Mouse (Mus musculus): Measurements from ENCODE around the gene Eif4enif1. TPM values are rescaled to one million over a fixed set of nuclear protein-coding genes. Genes with fewer than 3 reads are reported as not detected.
"Not testable (repeated sequence)": the region's sequence is repeated elsewhere in the genome, so short reads cannot be mapped to it uniquely, and the experiment has no call there.

The Eif4enif1 gene
- polyA plus RNA-seq (2012; fragmentation: generic; extraction: Trizol) = 28.9 TPM
- long read RNA-seq, experiment 1, partial matches to known transcripts = 7 of 9 reads
- long read RNA-seq, experiment 1, other reads (novel, unspliced or antisense) = 2 of 9 reads
- long read RNA-seq, experiment 2, partial matches to known transcripts = 10 of 34 reads
- long read RNA-seq, experiment 2, other reads (novel, unspliced or antisense) = 22 of 34 reads

- peaks cover 41% of the 10 kb centered on the region for H3K79me3 ChIP-seq (ENCODE audit: low read depth)
- peak within 1 kb of the TSS; percentile 44 for H3K4me3 ChIP-seq (ENCODE audit: insufficient read depth, poor library complexity, severe bottlenecking)
- TF ChIP-seq MAX (IDR thresholded peaks at IDR 0.05) (no peak), MYOG (IDR thresholded peaks at IDR 0.05; ENCODE audit: control insufficient read depth, extremely low read depth, insufficient read length) (no peak), CTCF (IDR thresholded peaks at IDR 0.05; ENCODE audit: control insufficient read depth, insufficient read depth, insufficient read length) (no peak), CEBPB (IDR thresholded peaks at IDR 0.05; ENCODE audit: low read depth) (no peak), USF1 (IDR thresholded peaks at IDR 0.05; ENCODE audit: low read depth) (no peak), MYOD1 (IDR thresholded peaks at IDR 0.05; ENCODE audit: control insufficient read depth, insufficient read length, low read depth) (no peak), FOSL1 (IDR thresholded peaks at IDR 0.05; ENCODE audit: insufficient read depth, low read length, poor library complexity, severe bottlenecking) (no peak)
- peaks cover 29% of the 10 kb centered on the region for H3K36me3 ChIP-seq (ENCODE audit: control insufficient read depth, insufficient read depth)
- no peaks in the 10 kb centered on the region for H3K27me3 ChIP-seq (ENCODE audit: control insufficient read depth, insufficient read depth, insufficient read length)
- peaks cover 45% of the 10 kb centered on the region for H3K79me2 ChIP-seq (ENCODE audit: control insufficient read depth, insufficient read depth)
- H3ac ChIP-seq (ENCODE audit: control insufficient read depth, insufficient read length, low read depth) = peak within 1 kb of the TSS; percentile 91
These were observed at the start of gene Eif4enif1 for GRCm38 (mm10) chr11:3202231-3202701. TSS of gene Eif4enif1 (plus strand) at chr11:3202392.

GRCm38 (mm10) chr11:3153666-3154397, 48.4 kb upstream of the Eif4enif1 start:
- not testable (repeated sequence) for H3ac ChIP-seq (ENCODE audit: control insufficient read depth, insufficient read length, low read depth); H3K79me3 ChIP-seq (ENCODE audit: low read depth); H3K4me3 ChIP-seq (ENCODE audit: insufficient read depth, poor library complexity, severe bottlenecking); H3K27me3 ChIP-seq (ENCODE audit: control insufficient read depth, insufficient read depth, insufficient read length); H3K79me2 ChIP-seq (ENCODE audit: control insufficient read depth, insufficient read depth)
- peaks cover 17% of the 10 kb centered on the region for H3K36me3 ChIP-seq (ENCODE audit: control insufficient read depth, insufficient read depth)

GRCm38 (mm10) chr11:3156991-3157390, 45.2 kb upstream of the Eif4enif1 start:
- peaks cover 12% of the 10 kb centered on the region for H3K36me3 ChIP-seq (ENCODE audit: control insufficient read depth, insufficient read depth)
- not testable (repeated sequence) for H3K27me3 ChIP-seq (ENCODE audit: control insufficient read depth, insufficient read depth, insufficient read length); H3K4me3 ChIP-seq (ENCODE audit: insufficient read depth, poor library complexity, severe bottlenecking); H3K79me3 ChIP-seq (ENCODE audit: low read depth); H3K79me2 ChIP-seq (ENCODE audit: control insufficient read depth, insufficient read depth); H3ac ChIP-seq (ENCODE audit: control insufficient read depth, insufficient read length, low read depth)

- not testable (repeated sequence) for H3K4me3 ChIP-seq (ENCODE audit: insufficient read depth, poor library complexity, severe bottlenecking); H3ac ChIP-seq (ENCODE audit: control insufficient read depth, insufficient read length, low read depth); H3K79me2 ChIP-seq (ENCODE audit: control insufficient read depth, insufficient read depth); H3K27me3 ChIP-seq (ENCODE audit: control insufficient read depth, insufficient read depth, insufficient read length); H3K79me3 ChIP-seq (ENCODE audit: low read depth); H3K36me3 ChIP-seq (ENCODE audit: control insufficient read depth, insufficient read depth)
These were observed 44.2 kb upstream of the Eif4enif1 start for GRCm38 (mm10) chr11:3157996-3158395.

- not testable (repeated sequence) for H3K27me3 ChIP-seq (ENCODE audit: control insufficient read depth, insufficient read depth, insufficient read length); H3K36me3 ChIP-seq (ENCODE audit: control insufficient read depth, insufficient read depth); H3K79me2 ChIP-seq (ENCODE audit: control insufficient read depth, insufficient read depth); H3K79me3 ChIP-seq (ENCODE audit: low read depth); H3ac ChIP-seq (ENCODE audit: control insufficient read depth, insufficient read length, low read depth); H3K4me3 ChIP-seq (ENCODE audit: insufficient read depth, poor library complexity, severe bottlenecking)
These were observed 43.4 kb upstream of the Eif4enif1 start for GRCm38 (mm10) chr11:3158800-3159199.

GRCm38 (mm10) chr11:3161370-3161769, 40.8 kb upstream of the Eif4enif1 start:
- H3K27me3 ChIP-seq (ENCODE audit: control insufficient read depth, insufficient read depth, insufficient read length); H3K36me3 ChIP-seq (ENCODE audit: control insufficient read depth, insufficient read depth); H3K79me3 ChIP-seq (ENCODE audit: low read depth); H3K4me3 ChIP-seq (ENCODE audit: insufficient read depth, poor library complexity, severe bottlenecking); H3ac ChIP-seq (ENCODE audit: control insufficient read depth, insufficient read length, low read depth); H3K79me2 ChIP-seq (ENCODE audit: control insufficient read depth, insufficient read depth): not testable (repeated sequence)

- not testable (repeated sequence) for H3K36me3 ChIP-seq (ENCODE audit: control insufficient read depth, insufficient read depth); H3K4me3 ChIP-seq (ENCODE audit: insufficient read depth, poor library complexity, severe bottlenecking); H3K79me3 ChIP-seq (ENCODE audit: low read depth); H3ac ChIP-seq (ENCODE audit: control insufficient read depth, insufficient read length, low read depth); H3K27me3 ChIP-seq (ENCODE audit: control insufficient read depth, insufficient read depth, insufficient read length); H3K79me2 ChIP-seq (ENCODE audit: control insufficient read depth, insufficient read depth)
These were observed 39.8 kb upstream of the Eif4enif1 start for GRCm38 (mm10) chr11:3162236-3162897.

- not testable (repeated sequence) for H3K79me2 ChIP-seq (ENCODE audit: control insufficient read depth, insufficient read depth); H3K4me3 ChIP-seq (ENCODE audit: insufficient read depth, poor library complexity, severe bottlenecking); H3K79me3 ChIP-seq (ENCODE audit: low read depth); H3ac ChIP-seq (ENCODE audit: control insufficient read depth, insufficient read length, low read depth); H3K36me3 ChIP-seq (ENCODE audit: control insufficient read depth, insufficient read depth); H3K27me3 ChIP-seq (ENCODE audit: control insufficient read depth, insufficient read depth, insufficient read length)
These were observed 39.1 kb upstream of the Eif4enif1 start for GRCm38 (mm10) chr11:3163122-3163521.

GRCm38 (mm10) chr11:3163661-3164060, 38.5 kb upstream of the Eif4enif1 start:
- H3K79me2 ChIP-seq (ENCODE audit: control insufficient read depth, insufficient read depth); H3ac ChIP-seq (ENCODE audit: control insufficient read depth, insufficient read length, low read depth); H3K79me3 ChIP-seq (ENCODE audit: low read depth); H3K4me3 ChIP-seq (ENCODE audit: insufficient read depth, poor library complexity, severe bottlenecking); H3K36me3 ChIP-seq (ENCODE audit: control insufficient read depth, insufficient read depth); H3K27me3 ChIP-seq (ENCODE audit: control insufficient read depth, insufficient read depth, insufficient read length): not testable (repeated sequence)

GRCm38 (mm10) chr11:3165210-3165782, 36.9 kb upstream of the Eif4enif1 start:
- H3K27me3 ChIP-seq (ENCODE audit: control insufficient read depth, insufficient read depth, insufficient read length); H3K79me2 ChIP-seq (ENCODE audit: control insufficient read depth, insufficient read depth); H3K79me3 ChIP-seq (ENCODE audit: low read depth); H3K4me3 ChIP-seq (ENCODE audit: insufficient read depth, poor library complexity, severe bottlenecking); H3ac ChIP-seq (ENCODE audit: control insufficient read depth, insufficient read length, low read depth); H3K36me3 ChIP-seq (ENCODE audit: control insufficient read depth, insufficient read depth): not testable (repeated sequence)
